Mouse (Mus musculus) stomach, postnatal 0 days (tissue): ENCODE results near the gene Cck.

ENCODE experiments used
- CTCF ChIP-seq: IDR thresholded peaks from 2 replicates; pipeline ENCODE4 v1.5.1; 2016; ENCODE audit warnings: antibody characterized with exemption, low read depth, mild to moderate bottlenecking, moderate library complexity
- EP300 ChIP-seq: optimal IDR thresholded peaks from 2 replicates; pipeline ENCODE3; 2016; ENCODE audit warnings: antibody characterized with exemption

DNA sequence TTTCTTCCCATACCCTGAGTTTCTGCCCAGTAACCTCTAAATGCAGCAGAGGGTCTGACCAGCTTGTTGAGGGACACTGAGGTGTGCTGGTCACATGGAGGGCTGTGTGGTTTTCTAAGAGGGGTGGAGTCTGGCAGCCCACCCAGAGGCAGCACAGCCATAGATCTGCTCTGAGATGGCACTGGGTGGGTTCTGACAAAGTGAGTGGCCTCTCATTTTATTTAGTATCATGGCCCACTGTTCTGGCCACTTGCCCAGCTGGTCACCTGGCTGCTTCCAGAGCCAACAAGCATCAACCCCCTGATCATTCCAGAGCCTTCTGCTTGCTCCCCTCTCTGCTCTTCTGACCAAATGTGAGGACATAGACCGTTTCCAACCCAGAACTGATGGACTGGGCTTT is 53.3 kb downstream of the Cck start:
- TF ChIP-seq CTCF (no peak), EP300 (no peak)
